Mouse (Mus musculus): ENCODE data around the gene Olfr305. TPM values are rescaled to one million over a fixed set of nuclear protein-coding genes. Genes with fewer than 3 reads are reported as not detected.

Olfr305 gene
- polyA plus RNA-seq, 1 experiment from 2014 or later: not detected

GRCm38 (mm10) chr7:86342881-86343565, 23.7 kb downstream of the Olfr305 start:
- no peak overlapping the region for H3K9ac ChIP-seq (replicated peaks; ENCODE audit: low read depth)
- no peak overlapping the region for H3K27ac ChIP-seq (ENCODE audit: low read length)
- H3K27me3 ChIP-seq (replicated peaks; ENCODE audit: insufficient read depth, low read length): no peaks in the 10 kb centered on the region
- no peaks in the 10 kb centered on the region for H3K4me1 ChIP-seq (ENCODE audit: insufficient read depth, low read depth, low read length)
- ATAC-seq (no peak), DNase-seq (ENCODE audit: low spot score) (no peak)
- no peak overlapping the region for H3K4me3 ChIP-seq (ENCODE audit: low read depth, low read length)
- H3K9me3 ChIP-seq (ENCODE audit: low read length): no peaks in the 10 kb centered on the region
- H3K4me2 ChIP-seq (replicated peaks; ENCODE audit: low read depth, low read length): no peak overlapping the region
- TF ChIP-seq EP300 (IDR thresholded peaks at IDR 0.05): no peak
- TF ChIP-seq CTCF (IDR thresholded peaks at IDR 0.05): no peak
- 73% methylated on average over 14 of the region's 14 CpGs for WGBS
- H3K36me3 ChIP-seq (ENCODE audit: insufficient read depth, low read length): no peaks in the 10 kb centered on the region

- TF ChIP-seq CTCF (IDR thresholded peaks at IDR 0.05) (no peak), EP300 (IDR thresholded peaks at IDR 0.05) (no peak)
- Histone ChIP-seq H3K4me2 (replicated peaks; ENCODE audit: low read depth, low read length) (no peak within 1 kb of the TSS), H3K36me3 (ENCODE audit: insufficient read depth, low read length) (no peaks in the 10 kb centered on the region), H3K27me3 (replicated peaks; ENCODE audit: insufficient read depth, low read length) (no peaks in the 10 kb centered on the region), H3K9me3 (ENCODE audit: low read length) (no peaks in the 10 kb centered on the region), H3K9ac (replicated peaks; ENCODE audit: low read depth) (no peak within 1 kb of the TSS), H3K4me3 (ENCODE audit: low read depth, low read length) (no peak within 1 kb of the TSS), H3K4me1 (ENCODE audit: insufficient read depth, low read depth, low read length) (no peaks in the 10 kb centered on the region), H3K27ac (ENCODE audit: low read length) (no peak within 1 kb of the TSS)
- no peak for DNase-seq (ENCODE audit: low spot score)
- no peak for ATAC-seq
- WGBS: 72% methylated on average over 1 of the region's 1 CpGs
These were observed 29.2 kb downstream of the Olfr305 start, which contains the start of gene Olfr307 for GRCm38 (mm10) chr7:86337486-86337885. TSS of gene Olfr307 (minus strand) at chr7:86337586.

DNA sequence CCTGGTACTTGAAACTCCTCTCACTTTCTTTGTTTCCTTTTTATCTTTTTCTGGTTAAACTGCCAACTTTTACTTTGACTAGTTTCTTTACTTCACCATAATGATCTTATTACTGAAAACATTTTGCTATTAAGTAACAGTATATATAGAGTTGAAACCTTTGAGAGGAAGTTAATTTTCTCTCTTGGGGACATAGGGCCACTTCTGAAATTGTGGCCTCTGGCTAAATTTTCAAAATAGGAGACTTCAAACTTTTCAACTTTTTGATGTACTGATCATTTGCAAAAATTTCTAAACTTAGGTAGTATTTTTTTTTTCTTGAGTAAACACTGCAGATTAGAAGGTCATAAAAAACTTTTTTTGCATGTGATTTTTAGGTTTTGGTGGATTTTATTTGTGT, 41.2 kb downstream of the Olfr305 start, which contains the start of gene Olfr308:
TSS of gene Olfr308 (minus strand) at position 101 of the 400 bp plus-strand sequence.
- ATAC-seq: no peak
- TF ChIP-seq EP300 (IDR thresholded peaks at IDR 0.05) (no peak), CTCF (IDR thresholded peaks at IDR 0.05) (no peak)
- H3K9ac ChIP-seq (replicated peaks; ENCODE audit: low read depth): no peak within 1 kb of the TSS
- H3K27ac ChIP-seq (ENCODE audit: low read length): no peak within 1 kb of the TSS
- H3K36me3 ChIP-seq (ENCODE audit: insufficient read depth, low read length): no peaks in the 10 kb centered on the region
- no peaks in the 10 kb centered on the region for H3K9me3 ChIP-seq (ENCODE audit: low read length)
- no peak within 1 kb of the TSS for H3K4me2 ChIP-seq (replicated peaks; ENCODE audit: low read depth, low read length)
- no peak for DNase-seq (ENCODE audit: low spot score)
- H3K4me1 ChIP-seq (ENCODE audit: insufficient read depth, low read depth, low read length): no peaks in the 10 kb centered on the region
- no peaks in the 10 kb centered on the region for H3K27me3 ChIP-seq (replicated peaks; ENCODE audit: insufficient read depth, low read length)
- H3K4me3 ChIP-seq (ENCODE audit: low read depth, low read length): no peak within 1 kb of the TSS

DNA sequence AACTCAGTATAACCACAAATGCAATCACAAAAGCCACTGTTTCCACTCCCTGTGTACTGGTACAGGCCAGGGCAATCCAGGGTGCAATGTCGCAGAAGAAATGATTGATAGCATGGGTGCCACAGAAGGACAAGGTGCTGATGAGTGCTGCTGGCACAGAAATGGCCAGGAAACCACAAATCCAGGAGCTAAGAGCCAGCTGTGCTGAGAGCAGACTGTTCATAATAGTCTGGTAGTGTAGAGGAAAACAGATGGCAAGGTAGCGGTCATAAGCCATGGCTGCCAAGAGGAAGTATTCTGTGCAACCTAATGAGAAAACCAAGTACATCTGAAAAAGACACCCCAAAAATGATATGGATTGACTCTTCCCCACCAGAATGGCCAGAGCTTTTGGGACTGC, 45.4 kb downstream of the Olfr305 start:
- no peak for ATAC-seq
- no peak overlapping the region for H3K9ac ChIP-seq (replicated peaks; ENCODE audit: low read depth)
- TF ChIP-seq EP300 (IDR thresholded peaks at IDR 0.05) (no peak), CTCF (IDR thresholded peaks at IDR 0.05) (no peak)
- no peak overlapping the region for H3K4me2 ChIP-seq (replicated peaks; ENCODE audit: low read depth, low read length)
- H3K4me1 ChIP-seq (ENCODE audit: insufficient read depth, low read depth, low read length): no peaks in the 10 kb centered on the region
- 87% methylated on average over 2 of the region's 2 CpGs for WGBS
- no peaks in the 10 kb centered on the region for H3K27me3 ChIP-seq (replicated peaks; ENCODE audit: insufficient read depth, low read length)
- H3K36me3 ChIP-seq (ENCODE audit: insufficient read depth, low read length): no peaks in the 10 kb centered on the region
- H3K4me3 ChIP-seq (ENCODE audit: low read depth, low read length): no peak overlapping the region
- H3K9me3 ChIP-seq (ENCODE audit: low read length): no peaks in the 10 kb centered on the region
- no peak overlapping the region for H3K27ac ChIP-seq (ENCODE audit: low read length)
- DNase-seq (ENCODE audit: low spot score): no peak

DNA sequence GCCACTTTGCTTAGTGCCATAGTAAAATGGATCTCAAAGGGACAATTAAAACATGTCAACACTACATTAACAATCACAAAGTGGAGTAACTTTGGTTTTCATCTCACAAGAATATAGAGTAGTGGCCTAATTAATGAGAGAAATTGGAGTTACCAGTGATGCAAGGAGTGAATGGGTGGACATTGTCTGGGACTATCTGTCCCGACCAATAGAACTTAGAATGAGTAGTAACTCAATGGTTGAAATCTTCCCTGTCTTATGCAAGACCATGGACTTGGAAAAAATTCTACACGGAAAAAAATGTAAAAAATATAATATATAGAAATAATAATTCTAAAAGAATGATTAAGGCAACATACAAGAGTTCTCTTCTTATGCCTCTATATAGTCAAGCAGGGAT, 53.1 kb downstream of the Olfr305 start, which contains the start of gene Olfr309:
TSS of gene Olfr309 (minus strand) at position 101 of the 400 bp plus-strand sequence.
- ATAC-seq (no peak), DNase-seq (ENCODE audit: low spot score) (no peak)
- no peaks in the 10 kb centered on the region for H3K9me3 ChIP-seq (ENCODE audit: low read length)
- H3K4me1 ChIP-seq (ENCODE audit: insufficient read depth, low read depth, low read length): no peaks in the 10 kb centered on the region
- WGBS: 61% methylated on average over 2 of the region's 2 CpGs
- H3K36me3 ChIP-seq (ENCODE audit: insufficient read depth, low read length): no peaks in the 10 kb centered on the region
- TF ChIP-seq EP300 (IDR thresholded peaks at IDR 0.05) (no peak), CTCF (IDR thresholded peaks at IDR 0.05) (no peak)
- H3K9ac ChIP-seq (replicated peaks; ENCODE audit: low read depth): no peak within 1 kb of the TSS
- H3K4me3 ChIP-seq (ENCODE audit: low read depth, low read length): no peak within 1 kb of the TSS
- no peaks in the 10 kb centered on the region for H3K27me3 ChIP-seq (replicated peaks; ENCODE audit: insufficient read depth, low read length)
- no peak within 1 kb of the TSS for H3K27ac ChIP-seq (ENCODE audit: low read length)
- no peak within 1 kb of the TSS for H3K4me2 ChIP-seq (replicated peaks; ENCODE audit: low read depth, low read length)

Other genes with a start within 250 kb of the Olfr305 start
- gene Vmn2r75, start 195.2 kb downstream of the Olfr305 start, polyA plus RNA-seq (2015; fragmentation: Nextera tagmentation; extraction: Ambion mirVana): not detected in 2 replicates
- gene Vmn2r76, start 120.6 kb downstream of the Olfr305 start, polyA plus RNA-seq (2015; fragmentation: Nextera tagmentation; extraction: Ambion mirVana): not detected in 2 replicates
- not detected in 2 replicates for gene Olfr310, start 89.8 kb downstream of the Olfr305 start, polyA plus RNA-seq (2015; fragmentation: Nextera tagmentation; extraction: Ambion mirVana)
- not detected in 2 replicates for gene Olfr309, start 53.2 kb downstream of the Olfr305 start, polyA plus RNA-seq (2015; fragmentation: Nextera tagmentation; extraction: Ambion mirVana)
- not detected in 2 replicates for gene Olfr308, start 41.3 kb downstream of the Olfr305 start, polyA plus RNA-seq (2015; fragmentation: Nextera tagmentation; extraction: Ambion mirVana)
- gene Olfr307, start 29.3 kb downstream of the Olfr305 start, polyA plus RNA-seq (2015; fragmentation: Nextera tagmentation; extraction: Ambion mirVana): not detected in 2 replicates
- not detected in 2 replicates for gene Olfr304, start 19.7 kb upstream of the Olfr305 start, polyA plus RNA-seq (2015; fragmentation: Nextera tagmentation; extraction: Ambion mirVana)
- gene Olfr303, start 30.9 kb upstream of the Olfr305 start, polyA plus RNA-seq (2015; fragmentation: Nextera tagmentation; extraction: Ambion mirVana): not detected in 2 replicates
- not detected in 2 replicates for gene Olfr301, start 36.9 kb upstream of the Olfr305 start, polyA plus RNA-seq (2015; fragmentation: Nextera tagmentation; extraction: Ambion mirVana)
- gene Olfr299, start 93.0 kb upstream of the Olfr305 start, polyA plus RNA-seq (2015; fragmentation: Nextera tagmentation; extraction: Ambion mirVana): not detected in 2 replicates
- gene Olfr298, start 125.6 kb upstream of the Olfr305 start, polyA plus RNA-seq (2015; fragmentation: Nextera tagmentation; extraction: Ambion mirVana): not detected in 2 replicates
- not detected in 2 replicates for gene Olfr297, start 153.0 kb upstream of the Olfr305 start, polyA plus RNA-seq (2015; fragmentation: Nextera tagmentation; extraction: Ambion mirVana)
- not detected in 2 replicates for gene Olfr295, start 216.9 kb upstream of the Olfr305 start, polyA plus RNA-seq (2015; fragmentation: Nextera tagmentation; extraction: Ambion mirVana)
- gene Olfr294, start 249.7 kb upstream of the Olfr305 start, polyA plus RNA-seq (2015; fragmentation: Nextera tagmentation; extraction: Ambion mirVana): not detected in 2 replicates

Measured in lung, postnatal 0 days (tissue).